Mouse (Mus musculus) forebrain, embryonic 16.5 days (tissue): Measurements from ENCODE around the gene Hoxa4. TPM values are rescaled to one million over a fixed set of nuclear protein-coding genes. Genes with fewer than 3 reads are reported as not detected.

Experiments used
- microRNA counts: library from miRNA; unstranded; fragments of <30 nt; microRNA quantifications from one replicate; lab custom pipeline; 2016
- microRNA-seq: library from miRNA; unstranded; fragments of <30 nt; microRNA quantifications from one replicate; pipeline ENCODE4, GENCODE M21; 2017
- polyA plus RNA-seq: library from polyadenylated mRNA; unstranded; fragments of >200 nt; fragmentation: Nextera tagmentation; extraction: Ambion mirVana; gene quantifications from 2 replicates; pipeline ENCODE4 v1.2.1, GENCODE M21; 2015

Gene Hoxa4
- polyA plus RNA-seq, 1 experiment from 2014 or later: not detected

MicroRNA genes within 50 kb of the gene (microRNA counts, 519-probe panel; counts per million panel counts)
- microRNA mmu-miR-196b (lab: Ali Mortazavi, UCI): 326 counts per million, percentile 0 among the panel's probes with 10 or more counts

Small RNA genes within 50 kb of the gene (microRNA-seq; reads per million reads assigned to microRNA genes)
- gene Mir196b: 43.4 reads per million, percentile 42 among the genes with 10 or more reads in this experiment

Other genes starting within 250 kb of the Hoxa4 start
- gene Skap2, start 179.2 kb downstream of the Hoxa4 start, polyA plus RNA-seq: 5.5 and 7.0 TPM in 2 replicates
- not detected in 2 replicates for gene Hoxa1, start 33.4 kb downstream of the Hoxa4 start, polyA plus RNA-seq
- gene Hoxa2, start 26.9 kb downstream of the Hoxa4 start, polyA plus RNA-seq: not detected in 2 replicates
- gene 5730596B20Rik, start 14.3 kb downstream of the Hoxa4 start, polyA plus RNA-seq: not detected in 2 replicates
- gene Hoxa5, start 12.8 kb upstream of the Hoxa4 start, polyA plus RNA-seq: not detected in 2 replicates
- gene Hoxa6, start 17.0 kb upstream of the Hoxa4 start, polyA plus RNA-seq: not detected in 2 replicates
- not detected in 2 replicates for gene Hoxa3, start 21.6 kb upstream of the Hoxa4 start, polyA plus RNA-seq
- gene Gm28308, start 21.6 kb upstream of the Hoxa4 start, polyA plus RNA-seq: not detected in 2 replicates
- not detected in 2 replicates for gene Hoxa7, start 30.1 kb upstream of the Hoxa4 start, polyA plus RNA-seq
- gene Hoxa9, start 39.3 kb upstream of the Hoxa4 start, polyA plus RNA-seq: 0.30 TPM in 1 of 2 replicates, not detected in the other
- 0.29 TPM in 1 of 2 replicates, not detected in the other for gene Hoxa10, start 49.1 kb upstream of the Hoxa4 start, polyA plus RNA-seq
- 0.14 TPM in 1 of 2 replicates, not detected in the other for gene Hoxa11, start 54.1 kb upstream of the Hoxa4 start, polyA plus RNA-seq
- gene Hoxa13, start 69.1 kb upstream of the Hoxa4 start, polyA plus RNA-seq: not detected in 2 replicates
- 0.19 TPM in 1 of 2 replicates, not detected in the other for gene Evx1, start 121.7 kb upstream of the Hoxa4 start, polyA plus RNA-seq